Mouse (Mus musculus): ENCODE results near the gene Akr1a1. TPM values are rescaled to one million over a fixed set of nuclear protein-coding genes. Genes with fewer than 3 reads are reported as not detected.
"Not testable (repeated sequence)": the region's sequence is repeated elsewhere in the genome, so short reads cannot be mapped to it uniquely, and the experiment has no call there.

Gene Akr1a1
- polyA plus RNA-seq, 1 experiment from 2014 or later = 712 TPM

- Histone ChIP-seq H3K9me3 (no peaks in the 10 kb centered on the region), H3K4me2 (no peak overlapping the region), H3K27me3 (no peaks in the 10 kb centered on the region), H3K9ac (no peak overlapping the region), H3K4me1 (replicated peaks) (no peaks in the 10 kb centered on the region), H3K27ac (replicated peaks) (no peak overlapping the region), H3K36me3 (no peaks in the 10 kb centered on the region), H3K4me3 (no peak overlapping the region)
- no peak for ATAC-seq (ENCODE audit: low FRiP score, low read depth)
- WGBS = 79% methylated on average over 5 of the region's 5 CpGs
Measured at GRCm38 (mm10) chr4:116679141-116679540, 27.7 kb upstream of the Akr1a1 start.

DNA sequence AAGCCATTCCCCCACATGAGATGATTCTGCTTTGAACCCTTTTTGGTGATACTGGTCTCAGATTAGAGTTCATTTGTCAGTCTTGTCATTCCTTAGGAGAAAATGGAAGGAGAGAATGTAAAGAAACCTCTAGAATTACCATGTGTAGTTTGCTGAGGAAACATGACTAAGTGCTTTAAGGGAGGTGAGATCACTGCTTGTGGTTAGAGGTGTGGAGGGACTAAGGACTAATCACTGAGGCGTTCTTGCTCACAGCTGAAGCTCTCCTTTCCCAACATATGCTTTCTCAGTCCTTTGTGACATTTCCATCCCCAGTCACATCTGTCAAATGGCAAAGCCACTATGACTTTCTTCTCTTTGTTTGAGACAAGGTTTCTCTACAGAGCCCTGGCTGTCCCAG, 26.3 kb upstream of the Akr1a1 start:
- Histone ChIP-seq H3K36me3 (no peaks in the 10 kb centered on the region), H3K4me1 (replicated peaks) (no peaks in the 10 kb centered on the region), H3K27me3 (no peaks in the 10 kb centered on the region), H3K4me3 (no peak overlapping the region), H3K4me2 (no peak overlapping the region), H3K9me3 (no peaks in the 10 kb centered on the region), H3K27ac (replicated peaks) (no peak overlapping the region), H3K9ac (no peak overlapping the region)
- 90% methylated on average over 1 of the region's 1 CpGs for WGBS
- ATAC-seq (ENCODE audit: low FRiP score, low read depth) = no peak

- ATAC-seq (ENCODE audit: low FRiP score, low read depth) = no peak
- Histone ChIP-seq H3K4me1 (replicated peaks) (no peaks in the 10 kb centered on the region), H3K9me3 (no peaks in the 10 kb centered on the region), H3K4me3 (no peak overlapping the region), H3K9ac (no peak overlapping the region), H3K27ac (replicated peaks) (no peak overlapping the region), H3K27me3 (no peaks in the 10 kb centered on the region), H3K4me2 (no peak overlapping the region), H3K36me3 (no peaks in the 10 kb centered on the region)
- 85% methylated on average over 3 of the region's 3 CpGs for WGBS
Measured at GRCm38 (mm10) chr4:116676027-116676426, 24.5 kb upstream of the Akr1a1 start.

DNA sequence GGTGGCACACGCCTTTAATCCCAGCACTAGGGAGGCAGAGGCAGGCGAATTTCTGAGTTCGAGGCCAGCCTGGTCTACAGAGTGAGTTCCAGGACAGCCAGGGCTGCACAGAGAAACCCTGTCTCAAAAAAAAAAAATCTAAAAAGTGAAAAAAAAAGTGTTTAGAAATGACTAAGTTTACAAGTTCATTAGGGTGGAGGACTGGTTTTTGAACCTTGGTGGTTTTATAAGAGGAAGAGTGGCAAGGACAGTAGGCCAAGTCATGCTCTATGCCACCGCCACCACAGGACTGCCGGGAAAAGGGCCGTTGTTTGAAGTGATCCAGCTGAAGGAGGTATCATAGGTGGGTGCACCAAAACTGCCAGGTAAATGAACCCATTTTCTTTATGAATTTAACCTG, 23.3 kb upstream of the Akr1a1 start:
- not testable (repeated sequence) for ATAC-seq (ENCODE audit: low FRiP score, low read depth); H3K4me1 ChIP-seq (replicated peaks); H3K9me3 ChIP-seq; H3K4me2 ChIP-seq; H3K4me3 ChIP-seq; H3K27me3 ChIP-seq; H3K36me3 ChIP-seq; H3K9ac ChIP-seq; H3K27ac ChIP-seq (replicated peaks)
- 91% methylated on average over 6 of the region's 6 CpGs for WGBS

DNA sequence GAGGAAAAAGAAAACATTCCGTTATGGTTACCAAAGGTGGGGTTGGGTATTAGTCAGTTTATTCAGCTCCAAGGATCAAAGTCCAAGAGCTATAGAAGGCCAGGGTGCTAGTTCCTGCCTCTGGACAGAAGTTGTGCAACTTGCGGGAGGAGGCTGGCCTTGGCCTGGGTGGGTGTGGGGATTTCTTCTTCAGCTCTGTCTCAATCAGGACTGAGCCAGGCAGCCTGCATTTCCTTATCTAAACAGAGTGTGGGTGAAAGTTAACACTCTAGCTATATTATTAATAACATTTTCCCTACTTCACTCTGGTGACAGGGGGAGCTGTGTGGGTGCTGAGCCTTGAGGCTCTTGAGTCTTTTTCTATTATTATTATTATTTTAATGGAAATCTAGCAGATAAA, 21.3 kb upstream of the Akr1a1 start:
- Histone ChIP-seq H3K4me1 (replicated peaks) (no peaks in the 10 kb centered on the region), H3K27ac (replicated peaks) (no peak overlapping the region), H3K4me3 (no peak overlapping the region), H3K36me3 (no peaks in the 10 kb centered on the region), H3K9me3 (no peaks in the 10 kb centered on the region), H3K9ac (no peak overlapping the region), H3K4me2 (no peak overlapping the region), H3K27me3 (no peaks in the 10 kb centered on the region)
- no peak for ATAC-seq (ENCODE audit: low FRiP score, low read depth)
- 82% methylated on average over 2 of the region's 2 CpGs for WGBS

GRCm38 (mm10) chr4:116669291-116669690, 17.8 kb upstream of the Akr1a1 start:
- Histone ChIP-seq H3K27me3 (no peaks in the 10 kb centered on the region), H3K27ac (replicated peaks) (no peak overlapping the region), H3K4me3 (no peak overlapping the region), H3K4me2 (no peak overlapping the region), H3K4me1 (replicated peaks) (no peaks in the 10 kb centered on the region), H3K9ac (no peak overlapping the region), H3K9me3 (no peaks in the 10 kb centered on the region), H3K36me3 (no peaks in the 10 kb centered on the region)
- ATAC-seq (ENCODE audit: low FRiP score, low read depth) = no peak
- WGBS = 61% methylated on average over 2 of the region's 2 CpGs

DNA sequence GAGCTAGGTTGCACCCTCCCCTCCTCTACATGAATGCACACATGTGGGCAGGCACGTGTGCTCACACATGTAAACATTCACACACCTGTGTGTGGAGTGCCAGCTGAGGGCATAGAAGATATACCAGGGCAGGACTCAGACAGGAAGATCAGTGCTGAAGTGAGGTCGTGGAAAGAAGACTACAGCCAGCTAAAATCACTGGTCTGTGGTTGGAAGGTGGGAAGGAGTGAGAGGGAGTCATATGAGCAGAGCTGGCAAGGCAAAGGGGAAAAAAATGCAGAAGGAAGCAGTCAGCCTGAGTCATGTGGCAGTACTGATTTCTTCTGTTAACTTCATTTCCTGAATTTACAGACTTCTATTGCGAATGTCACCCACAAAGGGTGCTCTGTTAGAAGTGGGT, 16.7 kb upstream of the Akr1a1 start:
- H3K4me2 ChIP-seq = no peak overlapping the region
- H3K9me3 ChIP-seq = no peaks in the 10 kb centered on the region
- no peak overlapping the region for H3K4me3 ChIP-seq
- H3K36me3 ChIP-seq = no peaks in the 10 kb centered on the region
- H3K27ac ChIP-seq (replicated peaks) = no peak overlapping the region
- no peaks in the 10 kb centered on the region for H3K27me3 ChIP-seq
- H3K9ac ChIP-seq = no peak overlapping the region
- H3K4me1 ChIP-seq (replicated peaks) = no peaks in the 10 kb centered on the region
- no peak for ATAC-seq (ENCODE audit: low FRiP score, low read depth)
- 75% methylated on average over 3 of the region's 3 CpGs for WGBS

DNA sequence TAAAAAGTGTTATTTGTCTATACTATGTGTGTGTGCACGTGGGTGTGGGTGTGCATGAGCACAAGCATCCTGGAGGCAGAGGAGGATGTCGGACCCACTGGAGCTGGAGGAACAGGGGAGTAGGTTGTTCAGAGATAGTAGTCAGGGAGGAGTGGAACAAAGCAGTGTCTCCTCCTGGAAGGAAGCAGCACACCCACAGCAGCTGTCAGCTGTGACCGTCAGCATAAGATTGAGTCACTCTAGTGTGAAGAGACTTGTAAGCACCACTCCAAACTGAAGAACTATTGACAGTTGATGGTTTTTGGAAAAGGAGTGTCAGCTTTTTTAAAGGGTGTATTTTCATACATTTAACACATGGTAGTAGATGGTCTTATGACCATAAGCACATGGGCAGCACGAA, 15.1 kb upstream of the Akr1a1 start:
- ATAC-seq (ENCODE audit: low FRiP score, low read depth) = no peak
- H3K4me1 ChIP-seq (replicated peaks) = no peaks in the 10 kb centered on the region
- H3K9ac ChIP-seq = no peak overlapping the region
- no peak overlapping the region for H3K4me3 ChIP-seq
- WGBS = 71% methylated on average over 4 of the region's 4 CpGs
- H3K27me3 ChIP-seq = no peaks in the 10 kb centered on the region
- no peak overlapping the region for H3K27ac ChIP-seq (replicated peaks)
- H3K4me2 ChIP-seq = no peak overlapping the region
- no peaks in the 10 kb centered on the region for H3K36me3 ChIP-seq
- no peaks in the 10 kb centered on the region for H3K9me3 ChIP-seq

DNA sequence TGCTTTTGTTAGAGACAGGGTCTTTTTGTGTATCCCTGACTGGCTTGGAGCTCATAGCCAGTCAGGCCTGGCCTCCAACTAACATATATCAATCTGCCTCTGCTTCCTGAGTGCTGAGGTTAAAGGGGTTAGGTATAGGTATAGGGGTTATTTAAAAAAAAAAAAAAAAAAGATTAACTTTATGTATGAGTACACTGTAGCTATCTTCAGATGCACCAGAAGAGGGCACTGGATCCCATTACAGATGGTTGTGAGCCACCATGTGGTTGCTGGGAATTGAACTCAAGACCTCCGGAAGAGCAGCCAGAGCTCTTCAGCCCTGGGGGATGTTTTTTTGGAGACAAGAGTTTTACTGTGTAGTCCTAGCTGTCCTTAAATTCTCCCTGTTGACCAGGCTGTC, 10.5 kb upstream of the Akr1a1 start:
- 89% methylated on average over 1 of the region's 1 CpGs for WGBS
- Histone ChIP-seq H3K27me3 (no peaks in the 10 kb centered on the region), H3K4me1 (replicated peaks) (no peaks in the 10 kb centered on the region), H3K9ac (no peak overlapping the region), H3K27ac (replicated peaks) (no peak overlapping the region), H3K4me2 (no peak overlapping the region), H3K36me3 (no peaks in the 10 kb centered on the region), H3K9me3 (no peaks in the 10 kb centered on the region), H3K4me3 (no peak overlapping the region)
- ATAC-seq (ENCODE audit: low FRiP score, low read depth) = no peak

- no peaks in the 10 kb centered on the region for H3K27me3 ChIP-seq
- no peaks in the 10 kb centered on the region for H3K4me1 ChIP-seq (replicated peaks)
- no peak for ATAC-seq (ENCODE audit: low FRiP score, low read depth)
- H3K9me3 ChIP-seq = no peaks in the 10 kb centered on the region
- H3K36me3 ChIP-seq = no peaks in the 10 kb centered on the region
- no peak overlapping the region for H3K9ac ChIP-seq
- 73% methylated on average over 6 of the region's 6 CpGs for WGBS
- no peak overlapping the region for H3K4me2 ChIP-seq
- H3K27ac ChIP-seq (replicated peaks) = no peak overlapping the region
- H3K4me3 ChIP-seq = no peak overlapping the region
Measured at GRCm38 (mm10) chr4:116660829-116661228, 9.3 kb upstream of the Akr1a1 start.

GRCm38 (mm10) chr4:116659916-116660315, 8.4 kb upstream of the Akr1a1 start:
- ATAC-seq (ENCODE audit: low FRiP score, low read depth); H3K27ac ChIP-seq (replicated peaks); H3K4me1 ChIP-seq (replicated peaks); H3K27me3 ChIP-seq; H3K9ac ChIP-seq; H3K4me2 ChIP-seq; H3K36me3 ChIP-seq; H3K4me3 ChIP-seq; H3K9me3 ChIP-seq: not testable (repeated sequence)
- WGBS = 92% methylated on average over 6 of the region's 6 CpGs

- H3K9me3 ChIP-seq = no peaks in the 10 kb centered on the region
- no peaks in the 10 kb centered on the region for H3K36me3 ChIP-seq
- no peak overlapping the region for H3K27ac ChIP-seq (replicated peaks)
- no peak overlapping the region for H3K4me2 ChIP-seq
- WGBS = 61% methylated on average over 2 of the region's 2 CpGs
- no peak overlapping the region for H3K9ac ChIP-seq
- no peak overlapping the region for H3K4me3 ChIP-seq
- ATAC-seq (ENCODE audit: low FRiP score, low read depth) = no peak
- H3K4me1 ChIP-seq (replicated peaks) = no peaks in the 10 kb centered on the region
- no peaks in the 10 kb centered on the region for H3K27me3 ChIP-seq
Measured at GRCm38 (mm10) chr4:116659474-116659873, 8.0 kb upstream of the Akr1a1 start.

DNA sequence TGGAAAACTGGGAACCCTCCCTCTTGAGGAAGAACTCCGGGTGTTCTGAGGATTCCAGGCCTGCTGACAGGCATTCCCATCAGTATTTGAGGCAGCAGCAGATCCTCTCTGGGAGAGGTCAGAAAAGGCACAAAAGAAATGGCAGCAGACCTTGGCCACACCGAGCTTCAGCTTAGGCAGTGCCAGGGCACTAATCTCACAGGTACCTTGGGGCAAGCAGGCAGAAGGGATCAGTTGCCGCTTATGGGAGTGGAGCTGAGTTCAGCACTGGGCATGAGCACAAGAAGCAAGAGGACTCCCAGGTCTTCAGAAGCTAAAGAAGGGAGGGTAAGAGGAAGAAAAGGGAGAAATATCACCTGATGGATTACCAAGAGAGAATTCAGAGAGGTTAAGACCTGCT, 6.5 kb upstream of the Akr1a1 start:
- H3K4me3 ChIP-seq = no peak overlapping the region
- ATAC-seq (ENCODE audit: low FRiP score, low read depth) = no peak
- no peak overlapping the region for H3K4me2 ChIP-seq
- no peaks in the 10 kb centered on the region for H3K4me1 ChIP-seq (replicated peaks)
- no peak overlapping the region for H3K9ac ChIP-seq
- no peaks in the 10 kb centered on the region for H3K27me3 ChIP-seq
- H3K9me3 ChIP-seq = no peaks in the 10 kb centered on the region
- H3K27ac ChIP-seq (replicated peaks) = no peak overlapping the region
- whole genome bisulfite sequencing = 50% methylated on average over 3 of the region's 3 CpGs
- no peaks in the 10 kb centered on the region for H3K36me3 ChIP-seq
